Mouse (Mus musculus): ENCODE results near the gene Ptprd. TPM values are rescaled to one million over a fixed set of nuclear protein-coding genes. Genes with fewer than 3 reads are reported as not detected.

Ptprd gene
- polyA plus RNA-seq, 1 experiment from 2014 or later: 161 TPM

DNA sequence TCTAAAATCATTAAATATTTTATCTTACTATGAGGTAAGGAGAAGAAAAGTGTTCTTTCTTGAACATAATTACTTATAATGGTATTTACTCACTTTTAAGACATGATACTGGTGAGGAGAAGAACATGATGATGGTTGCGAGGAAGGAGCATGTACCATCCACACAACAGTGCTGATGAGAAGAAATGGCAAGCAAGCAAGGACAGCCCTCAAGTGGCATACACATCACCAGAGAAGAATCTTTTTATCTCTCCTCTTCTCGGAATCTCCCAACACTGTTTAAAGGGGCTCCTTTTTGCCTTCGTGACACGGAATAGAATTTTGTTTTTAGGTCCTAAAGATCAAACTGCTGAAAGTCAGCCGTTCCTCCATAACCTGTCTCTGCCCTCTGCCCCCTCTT is 1973.2 kb downstream of the Ptprd start:
- Histone ChIP-seq H3K27me3 (replicated peaks; ENCODE audit: control insufficient read depth, insufficient read depth, low read length) (no peaks in the 10 kb centered on the region), H3K27ac (ENCODE audit: low read length) (no peak overlapping the region), H3K9ac (replicated peaks; ENCODE audit: low read depth, low read length) (no peak overlapping the region), H3K36me3 (ENCODE audit: control insufficient read depth, insufficient read depth) (peaks cover 2% of the 10 kb centered on the region; the same call in 1 of the 2 replicates), H3K9me3 (ENCODE audit: control insufficient read depth, low read length) (no peaks in the 10 kb centered on the region), H3K4me1 (replicated peaks; ENCODE audit: control insufficient read depth, insufficient read depth, low read length) (peaks cover 7% of the 10 kb centered on the region), H3K4me2 (ENCODE audit: low read length) (no peak overlapping the region), H3K4me3 (replicated peaks; ENCODE audit: low read length) (no peak overlapping the region)
- WGBS: 49% methylated on average over 5 of the region's 5 CpGs
- ATAC-seq: peak; percentile 39; the same call in 1 of the 2 replicates

DNA sequence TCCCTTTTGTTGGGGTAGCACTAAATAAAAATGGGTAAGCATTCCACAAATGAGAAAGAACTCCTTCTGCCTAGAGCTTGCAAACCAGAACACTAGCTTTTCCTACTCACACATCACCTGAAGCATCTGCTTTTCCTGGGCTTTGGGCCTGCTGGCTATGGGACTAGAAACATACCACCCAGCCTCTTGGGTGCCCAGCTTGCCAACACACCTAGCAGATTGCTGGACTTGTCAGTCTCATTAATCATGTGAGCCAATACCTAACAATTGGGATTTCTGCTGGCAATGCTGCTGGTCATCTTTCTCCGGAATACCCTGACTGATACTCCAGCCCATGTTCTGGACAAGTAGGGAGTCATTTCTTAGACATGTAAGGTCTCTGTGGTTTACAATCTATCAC is 1973.9 kb downstream of the Ptprd start:
- no peak overlapping the region for H3K4me3 ChIP-seq (replicated peaks; ENCODE audit: low read length)
- H3K4me1 ChIP-seq (replicated peaks; ENCODE audit: control insufficient read depth, insufficient read depth, low read length): peaks cover 7% of the 10 kb centered on the region
- 67% methylated on average over 1 of the region's 1 CpGs for WGBS
- no peaks in the 10 kb centered on the region for H3K9me3 ChIP-seq (ENCODE audit: control insufficient read depth, low read length)
- H3K27me3 ChIP-seq (replicated peaks; ENCODE audit: control insufficient read depth, insufficient read depth, low read length): no peaks in the 10 kb centered on the region
- H3K27ac ChIP-seq (ENCODE audit: low read length): no peak overlapping the region
- H3K9ac ChIP-seq (replicated peaks; ENCODE audit: low read depth, low read length): no peak overlapping the region
- H3K4me2 ChIP-seq (ENCODE audit: low read length): no peak overlapping the region
- H3K36me3 ChIP-seq (ENCODE audit: control insufficient read depth, insufficient read depth): no peaks in the 10 kb centered on the region
- no peak for ATAC-seq

- Histone ChIP-seq H3K4me2 (ENCODE audit: low read length) (no peak overlapping the region), H3K27ac (ENCODE audit: low read length) (no peak overlapping the region), H3K9me3 (ENCODE audit: control insufficient read depth, low read length) (no peaks in the 10 kb centered on the region), H3K27me3 (replicated peaks; ENCODE audit: control insufficient read depth, insufficient read depth, low read length) (no peaks in the 10 kb centered on the region), H3K4me3 (replicated peaks; ENCODE audit: low read length) (no peak overlapping the region), H3K9ac (replicated peaks; ENCODE audit: low read depth, low read length) (no peak overlapping the region), H3K36me3 (ENCODE audit: control insufficient read depth, insufficient read depth) (no peaks in the 10 kb centered on the region), H3K4me1 (replicated peaks; ENCODE audit: control insufficient read depth, insufficient read depth, low read length) (no peaks in the 10 kb centered on the region)
- peak; percentile 69 for ATAC-seq
- WGBS: 13% methylated on average over 3 of the region's 3 CpGs
Observed at GRCm38 (mm10) chr4:76223720-76224119, 1988.0 kb downstream of the Ptprd start.

GRCm38 (mm10) chr4:76222520-76222919 is 1989.2 kb downstream of the Ptprd start:
- no peaks in the 10 kb centered on the region for H3K27me3 ChIP-seq (replicated peaks; ENCODE audit: control insufficient read depth, insufficient read depth, low read length)
- H3K4me3 ChIP-seq (replicated peaks; ENCODE audit: low read length): no peak overlapping the region
- 50% methylated on average over 2 of the region's 2 CpGs for WGBS
- H3K4me2 ChIP-seq (ENCODE audit: low read length): no peak overlapping the region
- ATAC-seq: no peak
- H3K4me1 ChIP-seq (replicated peaks; ENCODE audit: control insufficient read depth, insufficient read depth, low read length): no peaks in the 10 kb centered on the region
- H3K27ac ChIP-seq (ENCODE audit: low read length): no peak overlapping the region
- H3K36me3 ChIP-seq (ENCODE audit: control insufficient read depth, insufficient read depth): no peaks in the 10 kb centered on the region
- H3K9ac ChIP-seq (replicated peaks; ENCODE audit: low read depth, low read length): no peak overlapping the region
- no peaks in the 10 kb centered on the region for H3K9me3 ChIP-seq (ENCODE audit: control insufficient read depth, low read length)

DNA sequence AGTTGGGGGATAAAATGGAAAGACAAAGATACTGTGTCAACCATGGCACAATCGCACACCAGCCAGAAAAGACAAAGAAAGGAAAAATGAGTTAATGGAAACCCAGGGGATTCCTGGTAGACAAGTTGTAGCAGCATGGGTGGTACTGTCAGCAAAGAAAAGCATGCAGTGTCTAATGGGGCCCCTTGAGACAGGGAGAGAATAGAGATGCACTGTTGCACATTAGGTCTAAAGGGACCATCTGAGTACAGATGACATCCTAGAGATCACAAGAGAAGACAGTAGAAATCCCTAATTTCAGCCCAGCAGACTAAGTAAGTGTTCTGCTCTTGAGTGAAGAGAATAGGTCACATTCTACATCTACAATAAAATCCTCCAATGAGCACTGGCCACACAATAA is 1993.7 kb downstream of the Ptprd start:
- Histone ChIP-seq H3K9me3 (ENCODE audit: control insufficient read depth, low read length) (no peaks in the 10 kb centered on the region), H3K36me3 (ENCODE audit: control insufficient read depth, insufficient read depth) (no peaks in the 10 kb centered on the region), H3K4me3 (replicated peaks; ENCODE audit: low read length) (no peak overlapping the region), H3K4me2 (ENCODE audit: low read length) (no peak overlapping the region), H3K27me3 (replicated peaks; ENCODE audit: control insufficient read depth, insufficient read depth, low read length) (no peaks in the 10 kb centered on the region), H3K9ac (replicated peaks; ENCODE audit: low read depth, low read length) (no peak overlapping the region), H3K4me1 (replicated peaks; ENCODE audit: control insufficient read depth, insufficient read depth, low read length) (no peaks in the 10 kb centered on the region), H3K27ac (ENCODE audit: low read length) (no peak overlapping the region)
- 88% methylated on average over 1 of the region's 1 CpGs for WGBS
- ATAC-seq: no peak

- Histone ChIP-seq H3K4me2 (ENCODE audit: low read length) (no peak overlapping the region), H3K36me3 (ENCODE audit: control insufficient read depth, insufficient read depth) (no peaks in the 10 kb centered on the region), H3K4me1 (replicated peaks; ENCODE audit: control insufficient read depth, insufficient read depth, low read length) (no peaks in the 10 kb centered on the region), H3K27ac (ENCODE audit: low read length) (no peak overlapping the region), H3K27me3 (replicated peaks; ENCODE audit: control insufficient read depth, insufficient read depth, low read length) (no peaks in the 10 kb centered on the region), H3K4me3 (replicated peaks; ENCODE audit: low read length) (no peak overlapping the region), H3K9me3 (ENCODE audit: control insufficient read depth, low read length) (no peaks in the 10 kb centered on the region), H3K9ac (replicated peaks; ENCODE audit: low read depth, low read length) (no peak overlapping the region)
- ATAC-seq: no peak
- 97% methylated on average over 1 of the region's 1 CpGs for WGBS
Observed at GRCm38 (mm10) chr4:76215141-76215540, 1996.6 kb downstream of the Ptprd start.

DNA sequence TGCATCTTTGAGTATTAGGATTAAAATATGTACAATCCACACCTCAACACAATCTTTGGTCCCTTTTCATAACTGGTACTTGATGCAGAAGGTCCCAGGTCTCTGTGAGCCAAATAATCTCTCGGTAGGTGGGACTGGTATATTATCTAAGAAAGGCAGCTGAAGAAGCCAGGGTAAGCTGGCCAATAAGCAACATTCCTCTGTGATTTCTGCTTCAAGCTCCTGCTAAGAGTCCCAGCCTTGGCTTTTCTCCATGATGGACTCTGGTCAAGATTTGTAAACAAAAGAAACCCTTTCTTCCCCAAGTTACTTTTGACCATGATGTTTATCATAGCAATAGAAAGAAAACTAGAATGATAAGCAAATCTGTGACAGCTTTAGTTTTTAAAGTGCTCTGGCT is 2012.4 kb downstream of the Ptprd start:
- WGBS: 36% methylated on average over 1 of the region's 1 CpGs
- Histone ChIP-seq H3K36me3 (ENCODE audit: control insufficient read depth, insufficient read depth) (no peaks in the 10 kb centered on the region), H3K27ac (ENCODE audit: low read length) (no peak overlapping the region), H3K27me3 (replicated peaks; ENCODE audit: control insufficient read depth, insufficient read depth, low read length) (no peaks in the 10 kb centered on the region), H3K9ac (replicated peaks; ENCODE audit: low read depth, low read length) (no peak overlapping the region), H3K4me2 (ENCODE audit: low read length) (no peak overlapping the region), H3K4me3 (replicated peaks; ENCODE audit: low read length) (no peak overlapping the region), H3K9me3 (ENCODE audit: control insufficient read depth, low read length) (no peaks in the 10 kb centered on the region), H3K4me1 (replicated peaks; ENCODE audit: control insufficient read depth, insufficient read depth, low read length) (peaks cover 2% of the 10 kb centered on the region; the same call in 1 of the 2 replicates)
- no peak for ATAC-seq

- Histone ChIP-seq H3K27ac (ENCODE audit: low read length) (no peak overlapping the region), H3K36me3 (ENCODE audit: control insufficient read depth, insufficient read depth) (no peaks in the 10 kb centered on the region), H3K27me3 (replicated peaks; ENCODE audit: control insufficient read depth, insufficient read depth, low read length) (no peaks in the 10 kb centered on the region), H3K9me3 (ENCODE audit: control insufficient read depth, low read length) (no peaks in the 10 kb centered on the region), H3K4me1 (replicated peaks; ENCODE audit: control insufficient read depth, insufficient read depth, low read length) (peaks cover 2% of the 10 kb centered on the region; the same call in 1 of the 2 replicates), H3K4me2 (ENCODE audit: low read length) (no peak overlapping the region), H3K4me3 (replicated peaks; ENCODE audit: low read length) (no peak overlapping the region), H3K9ac (replicated peaks; ENCODE audit: low read depth, low read length) (no peak overlapping the region)
- no peak for ATAC-seq
- 89% methylated on average over 3 of the region's 3 CpGs for WGBS
Observed at GRCm38 (mm10) chr4:76194762-76195161, 2017.0 kb downstream of the Ptprd start.

DNA sequence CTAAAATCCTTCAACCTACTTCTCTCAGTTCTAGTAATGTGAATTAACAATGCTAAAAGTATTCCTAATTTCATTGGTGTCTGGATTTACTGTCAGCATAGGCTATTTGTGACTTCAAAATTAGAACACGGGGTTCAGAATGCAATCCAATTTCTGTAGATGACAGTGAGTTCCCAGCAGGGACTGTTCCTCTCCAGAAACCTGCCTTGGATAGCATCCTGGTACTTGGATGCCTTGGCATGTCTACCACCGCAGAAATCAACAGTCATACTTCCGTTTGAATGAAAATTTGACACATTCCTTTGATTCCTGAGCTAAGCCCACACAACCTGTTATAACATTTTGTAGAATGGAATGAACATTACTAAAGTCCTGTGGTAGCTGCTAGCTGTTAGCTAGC is 2018.3 kb downstream of the Ptprd start:
- ATAC-seq: no peak
- H3K27ac ChIP-seq (ENCODE audit: low read length): no peak overlapping the region
- WGBS: 75% methylated on average over 3 of the region's 3 CpGs

GRCm38 (mm10) chr4:76192031-76192430 is 2019.7 kb downstream of the Ptprd start:
- no peak for ATAC-seq

More for the DNA sequence above, 2018.3 kb downstream of the Ptprd start:
- Histone ChIP-seq H3K9ac (replicated peaks; ENCODE audit: low read depth, low read length) (no peak overlapping the region), H3K4me2 (ENCODE audit: low read length) (no peak overlapping the region), H3K4me3 (replicated peaks; ENCODE audit: low read length) (no peak overlapping the region), H3K9me3 (ENCODE audit: control insufficient read depth, low read length) (no peaks in the 10 kb centered on the region), H3K4me1 (replicated peaks; ENCODE audit: control insufficient read depth, insufficient read depth, low read length) (no peaks in the 10 kb centered on the region), H3K27me3 (replicated peaks; ENCODE audit: control insufficient read depth, insufficient read depth, low read length) (no peaks in the 10 kb centered on the region), H3K36me3 (ENCODE audit: control insufficient read depth, insufficient read depth) (no peaks in the 10 kb centered on the region)

More at GRCm38 (mm10) chr4:76192031-76192430, 2019.7 kb downstream of the Ptprd start:
- Histone ChIP-seq H3K4me2 (ENCODE audit: low read length) (no peak overlapping the region), H3K27ac (ENCODE audit: low read length) (no peak overlapping the region), H3K9me3 (ENCODE audit: control insufficient read depth, low read length) (no peaks in the 10 kb centered on the region), H3K27me3 (replicated peaks; ENCODE audit: control insufficient read depth, insufficient read depth, low read length) (no peaks in the 10 kb centered on the region), H3K4me3 (replicated peaks; ENCODE audit: low read length) (no peak overlapping the region), H3K4me1 (replicated peaks; ENCODE audit: control insufficient read depth, insufficient read depth, low read length) (no peaks in the 10 kb centered on the region), H3K36me3 (ENCODE audit: control insufficient read depth, insufficient read depth) (no peaks in the 10 kb centered on the region), H3K9ac (replicated peaks; ENCODE audit: low read depth, low read length) (no peak overlapping the region)
- WGBS: 95% methylated on average over 1 of the region's 1 CpGs
